Mouse (Mus musculus): ENCODE results near the gene Gm49383. TPM values are rescaled to one million over a fixed set of nuclear protein-coding genes. Genes with fewer than 3 reads are reported as not detected.
A peak's percentile ranks its signal among the peaks of the same experiment; 100 is the strongest.

Gene Gm49383
- polyA plus RNA-seq, 1 experiment = not detected

GRCm38 (mm10) chr12:69207926-69208325, 11.0 kb upstream of the Gm49383 start:
- Histone ChIP-seq H3K36me3 (ENCODE audit: control insufficient read depth) (peaks cover 90% of the 10 kb centered on the region), H3K9me3 (ENCODE audit: control insufficient read depth, low read length) (no peaks in the 10 kb centered on the region)

GRCm38 (mm10) chr12:69207396-69207795, 10.5 kb upstream of the Gm49383 start:
- TF ChIP-seq TAL1 (IDR thresholded peaks at IDR 0.05; ENCODE audit: low read length) (no peak), GATA1 (IDR thresholded peaks at IDR 0.05; ENCODE audit: low read length) (no peak)
- Histone ChIP-seq H3K4me3 (replicated peaks) (no peak overlapping the region), H3K36me3 (ENCODE audit: control insufficient read depth) (peaks cover 91% of the 10 kb centered on the region), H3K9me3 (ENCODE audit: control insufficient read depth, low read length) (no peaks in the 10 kb centered on the region), H3K27me3 (ENCODE audit: control insufficient read depth) (no peaks in the 10 kb centered on the region), H3K4me1 (ENCODE audit: control insufficient read depth) (no peaks in the 10 kb centered on the region)

More at GRCm38 (mm10) chr12:69207926-69208325, 11.0 kb upstream of the Gm49383 start:
- TF ChIP-seq GATA1 (IDR thresholded peaks at IDR 0.05; ENCODE audit: low read length) (no peak), TAL1 (IDR thresholded peaks at IDR 0.05; ENCODE audit: low read length) (no peak)
- Histone ChIP-seq H3K4me3 (replicated peaks) (no peak overlapping the region), H3K27me3 (ENCODE audit: control insufficient read depth) (no peaks in the 10 kb centered on the region), H3K4me1 (ENCODE audit: control insufficient read depth) (no peaks in the 10 kb centered on the region)

DNA sequence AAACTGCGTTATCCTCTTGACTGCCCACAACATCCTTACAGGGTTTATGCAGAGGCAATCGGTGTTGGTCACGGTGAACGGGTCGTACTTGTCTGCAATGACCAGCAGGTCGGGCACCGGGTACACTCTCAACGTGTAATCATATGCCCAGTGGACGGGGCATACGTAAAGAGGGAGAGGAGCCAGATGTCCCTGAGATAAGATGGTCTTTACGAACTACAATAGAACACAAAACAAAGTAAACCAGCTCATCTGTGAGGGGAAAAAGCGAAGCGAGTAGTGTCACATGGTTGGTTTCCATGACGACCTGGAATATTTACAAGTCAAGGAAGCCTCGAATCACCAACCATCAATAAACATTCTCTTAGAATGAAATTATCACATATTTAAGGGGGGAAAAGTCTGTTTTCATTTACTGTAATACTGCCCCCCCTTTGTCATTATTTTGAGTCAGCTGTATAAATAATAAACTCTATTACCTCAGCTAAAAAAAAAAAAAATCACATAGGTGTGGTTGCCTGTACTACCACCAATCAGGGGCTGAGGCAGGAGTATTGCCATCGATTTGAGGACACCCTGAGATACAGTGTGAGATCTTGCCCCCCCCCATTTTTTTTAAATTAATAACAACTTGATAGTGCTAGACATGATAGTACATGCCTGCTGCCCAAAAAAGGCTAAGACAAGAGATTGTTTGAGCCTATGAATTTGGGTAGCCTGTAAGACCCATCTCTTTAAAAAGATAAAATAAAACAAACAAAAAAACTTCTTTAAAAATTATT, 7.3 kb upstream of the Gm49383 start, which contains the start of gene Gm49384:
Gm49384 (minus strand) TSS at position 216 of the 782 bp plus-strand sequence.
- Histone ChIP-seq H3K4me1 (ENCODE audit: control insufficient read depth) (peaks cover 5% of the 10 kb centered on the region), H3K36me3 (ENCODE audit: control insufficient read depth) (peaks cover 89% of the 10 kb centered on the region), H3K4me3 (replicated peaks) (no peak within 1 kb of the TSS), H3K9me3 (ENCODE audit: control insufficient read depth, low read length) (no peaks in the 10 kb centered on the region), H3K27me3 (ENCODE audit: control insufficient read depth) (no peaks in the 10 kb centered on the region)
- TF ChIP-seq TAL1 (IDR thresholded peaks at IDR 0.05; ENCODE audit: low read length) = no peak
- no peak for TF ChIP-seq GATA1 (IDR thresholded peaks at IDR 0.05; ENCODE audit: low read length)

DNA sequence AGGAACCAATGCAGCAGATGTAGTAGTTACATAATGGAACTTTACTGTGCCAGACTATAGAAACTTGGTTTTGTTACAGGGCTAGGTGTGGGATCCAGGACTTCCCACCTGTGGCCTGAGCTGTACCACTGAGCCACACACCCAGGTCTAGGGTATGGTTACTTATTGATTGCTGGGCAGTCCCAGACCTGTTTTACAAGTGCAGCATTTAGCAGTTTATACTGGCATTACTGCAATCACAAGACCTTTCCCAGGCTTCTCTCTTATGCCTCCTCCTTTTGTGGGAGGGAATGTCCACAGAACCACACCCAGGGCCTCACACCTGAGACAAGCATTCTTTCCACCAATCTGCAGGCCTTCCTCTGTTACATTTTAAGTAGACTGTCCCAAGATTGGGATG, 2.1 kb upstream of the Gm49383 start:
- peaks cover 33% of the 10 kb centered on the region for H3K4me1 ChIP-seq (ENCODE audit: control insufficient read depth)
- no peaks in the 10 kb centered on the region for H3K27me3 ChIP-seq (ENCODE audit: control insufficient read depth)
- peak overlapping the region; percentile 70 for H3K4me3 ChIP-seq (replicated peaks)
- H3K9me3 ChIP-seq (ENCODE audit: control insufficient read depth, low read length) = no peaks in the 10 kb centered on the region
- peaks cover 53% of the 10 kb centered on the region for H3K36me3 ChIP-seq (ENCODE audit: control insufficient read depth)
- TF ChIP-seq TAL1 (IDR thresholded peaks at IDR 0.05; ENCODE audit: low read length) (no peak), GATA1 (IDR thresholded peaks at IDR 0.05; ENCODE audit: low read length) (no peak)

DNA sequence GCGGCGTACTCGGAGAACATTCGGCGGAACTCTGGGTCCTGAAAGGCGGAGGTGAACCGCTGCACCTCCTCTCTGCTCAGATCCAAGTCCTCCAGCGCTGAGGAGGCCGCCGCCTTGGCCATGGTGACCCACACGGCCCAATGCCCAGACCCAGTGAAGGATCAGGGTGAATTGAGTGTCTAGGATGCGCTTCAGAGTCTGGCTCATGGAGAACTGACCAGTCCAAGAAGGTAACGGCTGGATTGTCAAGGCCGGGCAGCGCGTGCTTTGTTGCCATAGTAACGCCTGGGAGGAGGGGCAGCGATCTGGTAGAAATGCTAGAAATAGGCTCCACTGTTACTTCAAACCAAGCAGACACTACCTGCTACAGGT, 1.2 kb upstream of the Gm49383 start, which contains the start of gene Dnaaf2:
Dnaaf2 (minus strand) TSS at position 266 of the 372 bp plus-strand sequence.
- Histone ChIP-seq H3K9me3 (ENCODE audit: control insufficient read depth, low read length) (no peaks in the 10 kb centered on the region), H3K4me3 (replicated peaks) (peak within 1 kb of the TSS; percentile 70), H3K4me1 (ENCODE audit: control insufficient read depth) (peaks cover 37% of the 10 kb centered on the region), H3K36me3 (ENCODE audit: control insufficient read depth) (peaks cover 49% of the 10 kb centered on the region), H3K27me3 (ENCODE audit: control insufficient read depth) (no peaks in the 10 kb centered on the region)
- TF ChIP-seq GATA1 (IDR thresholded peaks at IDR 0.05; ENCODE audit: low read length) (no peak), TAL1 (IDR thresholded peaks at IDR 0.05; ENCODE audit: low read length) (no peak)

DNA sequence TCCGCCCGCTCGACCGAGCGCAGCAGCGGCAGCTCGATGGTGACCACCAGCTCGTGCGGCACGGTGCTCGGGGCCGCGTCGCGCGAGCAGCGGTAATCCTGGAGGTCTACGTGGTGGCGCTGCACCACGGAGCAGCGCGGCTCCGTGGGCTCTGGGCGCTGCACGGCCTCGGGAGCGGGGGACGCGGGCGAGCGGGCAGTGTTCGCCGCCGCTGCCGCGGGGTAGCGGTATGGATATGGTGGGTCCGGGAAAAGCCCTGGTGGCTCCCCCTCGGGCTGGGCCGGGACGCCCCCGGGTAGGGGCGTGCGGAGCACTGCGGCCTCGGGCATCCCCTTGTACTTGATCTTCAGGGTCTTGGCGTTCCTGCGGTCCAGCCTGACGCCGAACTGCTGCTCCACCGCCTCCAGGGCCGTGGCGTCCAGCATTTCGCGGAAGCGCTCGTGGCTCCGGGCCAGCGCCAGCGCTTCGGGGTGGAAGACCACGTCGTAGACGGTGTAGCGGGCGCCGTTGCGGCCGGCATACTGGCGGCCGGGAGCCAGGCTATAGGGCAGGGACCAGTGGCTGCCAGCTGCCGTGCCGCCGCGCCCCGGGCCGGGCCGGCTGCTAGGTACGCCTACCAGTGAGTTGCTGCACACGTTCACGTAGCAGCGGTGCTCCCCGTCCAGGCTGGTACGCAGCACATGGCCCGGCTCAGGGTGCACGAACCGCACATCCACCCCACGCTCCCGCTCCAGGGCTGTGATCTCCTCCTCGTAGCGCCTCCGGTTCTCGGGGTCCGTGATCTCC, 667 bp upstream of the Gm49383 start:
- no peak for TF ChIP-seq GATA1 (IDR thresholded peaks at IDR 0.05; ENCODE audit: low read length)
- TF ChIP-seq TAL1 (IDR thresholded peaks at IDR 0.05; ENCODE audit: low read length) = no peak
- Histone ChIP-seq H3K4me3 (replicated peaks) (peak overlapping the region; percentile 70), H3K36me3 (ENCODE audit: control insufficient read depth) (peaks cover 49% of the 10 kb centered on the region), H3K4me1 (ENCODE audit: control insufficient read depth) (peaks cover 40% of the 10 kb centered on the region), H3K9me3 (ENCODE audit: control insufficient read depth, low read length) (no peaks in the 10 kb centered on the region), H3K27me3 (ENCODE audit: control insufficient read depth) (no peaks in the 10 kb centered on the region)

DNA sequence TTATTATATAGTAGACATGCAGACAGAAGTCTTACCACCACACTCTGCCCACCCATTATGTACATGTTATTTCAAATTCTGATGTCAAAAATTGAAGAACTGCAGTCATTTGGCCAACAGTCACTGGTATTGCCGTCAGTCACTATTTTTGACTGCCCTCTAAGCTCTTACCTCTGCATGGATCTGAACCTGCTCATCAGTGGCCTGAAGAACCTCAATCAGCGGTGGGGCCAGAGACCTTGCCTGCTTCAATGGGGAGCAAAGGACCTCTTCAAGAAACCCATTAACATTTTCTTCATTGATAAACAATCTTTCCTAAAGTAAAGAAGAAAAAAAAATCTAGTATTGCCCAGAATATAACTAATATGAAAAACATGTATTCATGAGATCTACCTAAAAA, 4.3 kb downstream of the Gm49383 start:
- TF ChIP-seq GATA1 (IDR thresholded peaks at IDR 0.05; ENCODE audit: low read length) (no peak), TAL1 (IDR thresholded peaks at IDR 0.05; ENCODE audit: low read length) (no peak)
- Histone ChIP-seq H3K9me3 (ENCODE audit: control insufficient read depth, low read length) (no peaks in the 10 kb centered on the region), H3K36me3 (ENCODE audit: control insufficient read depth) (peaks cover 58% of the 10 kb centered on the region), H3K4me3 (replicated peaks) (no peak overlapping the region), H3K4me1 (ENCODE audit: control insufficient read depth) (peaks cover 25% of the 10 kb centered on the region), H3K27me3 (ENCODE audit: control insufficient read depth) (no peaks in the 10 kb centered on the region)

- TF ChIP-seq GATA1 (IDR thresholded peaks at IDR 0.05; ENCODE audit: low read length) (no peak), TAL1 (IDR thresholded peaks at IDR 0.05; ENCODE audit: low read length) (no peak)
- Histone ChIP-seq H3K4me3 (replicated peaks) (no peak overlapping the region), H3K36me3 (ENCODE audit: control insufficient read depth) (peaks cover 68% of the 10 kb centered on the region), H3K27me3 (ENCODE audit: control insufficient read depth) (no peaks in the 10 kb centered on the region), H3K4me1 (ENCODE audit: control insufficient read depth) (peaks cover 32% of the 10 kb centered on the region), H3K9me3 (ENCODE audit: control insufficient read depth, low read length) (no peaks in the 10 kb centered on the region)
These were observed 5.5 kb downstream of the Gm49383 start for GRCm38 (mm10) chr12:69191396-69191795.

GRCm38 (mm10) chr12:69190522-69190921, 6.4 kb downstream of the Gm49383 start:
- Histone ChIP-seq H3K4me1 (ENCODE audit: control insufficient read depth) (peaks cover 31% of the 10 kb centered on the region), H3K27me3 (ENCODE audit: control insufficient read depth) (no peaks in the 10 kb centered on the region), H3K4me3 (replicated peaks) (no peak overlapping the region), H3K36me3 (ENCODE audit: control insufficient read depth) (peaks cover 68% of the 10 kb centered on the region), H3K9me3 (ENCODE audit: control insufficient read depth, low read length) (no peaks in the 10 kb centered on the region)
- TF ChIP-seq GATA1 (IDR thresholded peaks at IDR 0.05; ENCODE audit: low read length) = no peak
- TF ChIP-seq TAL1 (IDR thresholded peaks at IDR 0.05; ENCODE audit: low read length) = no peak

All from erythroblast, embryonic 14.5 days (primary cell).